Mouse (Mus musculus) heart, postnatal 0 days (tissue): Measurements from ENCODE around the gene Dnajb6.

ENCODE experiments used
- CTCF ChIP-seq: IDR thresholded peaks from 2 replicates; pipeline ENCODE4 v1.5.1; 2016; ENCODE audit warnings: antibody characterized with exemption, control low read depth, low read depth
- EP300 ChIP-seq: IDR thresholded peaks from 2 replicates; pipeline ENCODE4 v1.6.1; 2016; ENCODE audit warnings: antibody characterized with exemption, low read depth

DNA sequence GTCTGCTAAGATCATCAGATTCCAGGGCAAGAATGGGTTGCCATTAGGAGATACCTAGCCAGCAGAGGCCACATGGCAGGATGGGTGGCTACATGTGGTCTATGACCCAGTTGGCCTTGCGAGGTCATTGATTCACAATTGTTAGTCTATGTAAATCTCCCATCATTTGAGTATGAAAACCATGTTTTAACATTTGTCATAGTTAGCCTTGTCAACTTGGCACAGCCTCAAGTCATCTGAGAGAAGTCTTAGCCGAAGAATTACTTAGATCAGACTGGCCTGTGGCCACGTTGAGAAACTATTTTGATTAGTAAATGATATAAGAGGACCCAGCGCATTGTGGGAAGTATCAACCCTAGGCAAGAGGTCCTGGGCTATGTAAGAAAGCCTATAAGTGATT lies 28.2 kb upstream of the Dnajb6 start:
- TF ChIP-seq CTCF (no peak), EP300 (no peak)
